Comparison of ENCODE assay signal across 11 mouse cellular contexts in the genomic region with DNA sequence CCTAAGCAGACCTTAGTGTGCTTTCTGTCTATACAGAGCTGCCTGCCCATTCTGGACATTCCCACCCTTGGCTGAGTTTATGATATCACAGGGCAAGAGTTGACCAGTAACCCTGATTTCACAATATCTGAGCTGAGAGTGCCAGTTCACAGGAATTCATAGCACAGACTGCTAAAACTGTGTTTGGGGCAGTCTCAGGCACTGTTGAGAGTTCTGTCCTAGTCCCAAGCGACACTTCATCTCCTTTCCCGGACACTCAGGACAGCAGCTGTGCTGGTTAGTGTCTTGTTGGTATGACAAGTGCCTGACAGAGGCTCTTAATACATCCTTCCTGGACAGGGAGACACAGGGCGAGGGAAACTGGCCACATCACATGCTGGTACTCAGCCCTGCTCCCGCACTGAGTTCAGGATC. TPM values are rescaled to one million over a fixed set of nuclear protein-coding genes. Genes with fewer than 3 reads are reported as not detected.
A peak's percentile ranks its signal among the peaks of the same experiment; 100 is the strongest.
DNase-seq lines count a peak whose midpoint lies in the region; ATAC-seq and TF ChIP-seq lines count a peak whose summit lies in the region.
"Had no signal": no experiment of that assay in that cellular context is flagged by ENCODE, and none has a peak within 500 bp of the region (broad histone marks: within the 10 kb centered on the region; RNA-seq: fewer than 3 reads in every experiment).

No protein-coding gene starts in this region.

- no peak for TF ChIP-seq CTCF in cerebellum, adult 2 months (IDR thresholded peaks at IDR 0.05; ENCODE audit: borderline replicate concordance, insufficient read depth, low read depth, low read length)

- no peaks in the 10 kb centered on the region for H3K27me3 ChIP-seq in neural tube, embryonic 14.5 days (ENCODE audit: control insufficient read depth, insufficient read depth, low read length)
- no peaks in the 10 kb centered on the region for H3K27me3 ChIP-seq in neural tube, embryonic 15.5 days (replicated peaks)
- no peaks in the 10 kb centered on the region for H3K27me3 ChIP-seq in cerebellum, adult 2 months (ENCODE audit: control insufficient read depth, insufficient read depth, low read length)

- peak; percentile 19 to 30 for DNase-seq in heart, adult 18-20 months
- no peak for DNase-seq in heart, adult 8-10 months (ENCODE audit: low spot score)
- DNase-seq in kidney, postnatal 14 days, result peak; percentile 64
- DNase-seq in yolk sac, embryonic 10.5 days (ENCODE audit: low spot score), result peak; percentile 8
- no peak for DNase-seq in cerebellum, adult 2 months
- DNase-seq in cerebellum, adult 18-20 months, result no peak
- DNase-seq: cerebellum, postnatal 36 days; right cerebral cortex, postnatal 4 days; thymus, adult 18-20 months had no signal

- 0 out of 2 replicates have a peak overlapping the region, but pooled peaks have one; percentile 7 for H3K9ac ChIP-seq in neural tube, embryonic 14.5 days (replicated peaks; ENCODE audit: low read depth, low read length)
- no peak overlapping the region for H3K9ac ChIP-seq in neural tube, embryonic 15.5 days (replicated peaks)

- H3K4me1 ChIP-seq in neural tube, embryonic 14.5 days (ENCODE audit: control insufficient read depth, insufficient read depth, low read length), result no peaks in the 10 kb centered on the region
- H3K4me1 ChIP-seq in neural tube, embryonic 15.5 days, result peaks cover 16% of the 10 kb centered on the region
- H3K4me1 ChIP-seq in cerebellum, adult 2 months (ENCODE audit: control insufficient read depth, insufficient read depth, low read length), result peaks cover 3% of the 10 kb centered on the region

- H3K4me3 ChIP-seq in neural tube, embryonic 14.5 days (ENCODE audit: low read depth, low read length), result no peak overlapping the region
- H3K4me3 ChIP-seq in neural tube, embryonic 15.5 days (replicated peaks), result no peak overlapping the region
- no peak overlapping the region for H3K4me3 ChIP-seq in cerebellum, adult 2 months (replicated peaks; ENCODE audit: insufficient read depth, low read depth, low read length)

- no peaks in the 10 kb centered on the region for H3K36me3 ChIP-seq in neural tube, embryonic 14.5 days (ENCODE audit: control insufficient read depth, insufficient read depth, low read length)
- no peaks in the 10 kb centered on the region for H3K36me3 ChIP-seq in neural tube, embryonic 15.5 days

- no peaks in the 10 kb centered on the region for H3K9me3 ChIP-seq in neural tube, embryonic 14.5 days (ENCODE audit: control insufficient read depth, low read length)
- no peaks in the 10 kb centered on the region for H3K9me3 ChIP-seq in neural tube, embryonic 15.5 days (replicated peaks)

- H3K27ac ChIP-seq in neural tube, embryonic 14.5 days (ENCODE audit: low read depth, low read length), result no peak overlapping the region
- H3K27ac ChIP-seq in neural tube, embryonic 15.5 days (replicated peaks), result no peak overlapping the region
- no peak overlapping the region for H3K27ac ChIP-seq in cerebellum, adult 2 months (ENCODE audit: insufficient read depth, low read length)

- no peak overlapping the region for H3K4me2 ChIP-seq in neural tube, embryonic 14.5 days (ENCODE audit: low read depth, low read length)
- H3K4me2 ChIP-seq in neural tube, embryonic 15.5 days, result no peak overlapping the region

- no peak for ATAC-seq in neural tube, embryonic 14.5 days (ENCODE audit: low read depth)
- no peak for ATAC-seq in neural tube, embryonic 15.5 days (ENCODE audit: low FRiP score)

- TF ChIP-seq POLR2A in cerebellum, adult 2 months (IDR thresholded peaks at IDR 0.05; ENCODE audit: borderline replicate concordance, insufficient read depth, low read length), result no peak

- WGBS in neural tube, embryonic 14.5 days, result 82% methylated on average over 4 of the region's 4 CpGs
- WGBS in neural tube, embryonic 15.5 days, result 86% methylated on average over 4 of the region's 4 CpGs
- WGBS in cerebellum, adult 2 months, result 86% methylated on average over 4 of the region's 4 CpGs

RNA-seq across cellular contexts. Expression of a gene that starts 23.5 kb away (rescaled TPM):
- total RNA-seq in heart, adult 18-20 months (2021), result 10 to 100 TPM in 1 of 2 experiments, 1 to 10 TPM in 1; 8.4 to 10.5 TPM
- total RNA-seq in heart, adult 8-10 months (2022), result 10 to 100 TPM in 1 of 4 experiments, 1 to 10 TPM in 3; 8.3 to 11.1 (median 9.4) TPM
- polyA plus RNA-seq in neural tube, embryonic 14.5 days (2014; fragmentation: Nextera tagmentation; extraction: Ambion mirVana), result 14.2 and 17.2 TPM in 2 replicates
- 10.9 and 16.9 TPM in 2 replicates for polyA plus RNA-seq in neural tube, embryonic 15.5 days (2015; fragmentation: Nextera tagmentation; extraction: Ambion mirVana)
- polyA plus RNA-seq in cerebellum, adult 2 months (2012; rRNA removed), result 35.1 and 38.0 TPM in 2 replicates

Comparison
In these comparisons a context has a peak if more than half of its experiments do, and no peak if none do; other contexts are left out.
1. DNase-seq: peak in heart, adult 18-20 months (2 of 2), kidney, postnatal 14 days (single experiment) and yolk sac, embryonic 10.5 days (single experiment); none in heart, adult 8-10 months (single experiment), cerebellum, adult 2 months (0 of 2) and cerebellum, adult 18-20 months (0 of 2).